Mouse (Mus musculus) adrenal gland, postnatal 4 days (tissue): Measurements from ENCODE around the gene Phxr2. TPM values are rescaled to one million over a fixed set of nuclear protein-coding genes. Genes with fewer than 3 reads are reported as not detected.

Source experiments
- DNase-seq, 2 experiments: peaks; one replicate each; pipeline ENCODE4 v3.0.0; 2021 to 2022; ENCODE audit warnings: low spot score in 2 of 2, mixed read lengths in 2 of 2
- total RNA-seq, 2 experiments: library from RNA; stranded (reverse); gene quantifications; 2 replicates each; pipeline ENCODE4 v1.2.3; 2021

Phxr2 gene
- total RNA-seq, 2 experiments from 2014 or later = not detected

- DNase-seq = no peak
Measured at GRCm38 (mm10) chr10:99132595-99133272, 6.6 kb upstream of the Phxr2 start.

DNA sequence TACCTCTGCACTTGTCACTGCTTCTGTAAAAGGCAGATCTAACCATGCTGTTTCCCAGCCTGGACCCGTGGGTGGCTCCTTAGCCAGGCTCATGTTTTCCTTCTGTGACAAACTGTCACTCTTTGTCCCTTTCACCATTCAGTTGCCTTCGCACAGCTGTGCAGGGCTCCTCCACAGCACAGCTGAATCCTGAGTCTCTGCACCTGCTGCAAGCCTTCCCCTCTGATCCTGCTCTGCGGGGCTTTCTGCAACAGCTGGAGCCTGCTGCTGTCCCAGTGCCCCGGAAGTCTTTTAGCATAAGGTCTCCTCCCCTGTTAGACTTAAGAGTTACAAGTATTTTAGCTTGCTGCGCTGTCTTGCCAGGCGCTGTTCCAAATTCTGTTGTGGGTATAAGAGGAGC lies 6.1 kb upstream of the Phxr2 start:
- no peak for DNase-seq

DNA sequence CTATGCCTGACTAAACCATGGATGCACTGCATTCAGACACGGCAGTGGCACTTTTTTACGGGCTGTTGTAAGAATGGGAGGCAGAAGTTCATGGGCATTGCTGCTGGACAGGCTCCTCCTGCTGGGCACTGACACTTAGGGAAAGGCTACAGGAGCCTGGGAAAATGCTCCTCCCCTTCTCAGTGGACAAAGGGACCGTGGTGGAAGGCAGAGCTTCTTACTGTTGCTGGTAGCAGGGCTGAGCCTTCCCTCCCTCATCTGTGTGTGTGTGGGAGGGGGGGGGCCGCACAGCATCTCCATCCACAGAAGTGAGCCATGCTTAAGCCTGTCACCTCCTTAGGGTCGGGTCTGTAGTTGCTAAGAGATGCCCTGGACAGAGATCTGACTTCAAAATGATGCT lies 5.2 kb upstream of the Phxr2 start:
- DNase-seq = no peak

DNA sequence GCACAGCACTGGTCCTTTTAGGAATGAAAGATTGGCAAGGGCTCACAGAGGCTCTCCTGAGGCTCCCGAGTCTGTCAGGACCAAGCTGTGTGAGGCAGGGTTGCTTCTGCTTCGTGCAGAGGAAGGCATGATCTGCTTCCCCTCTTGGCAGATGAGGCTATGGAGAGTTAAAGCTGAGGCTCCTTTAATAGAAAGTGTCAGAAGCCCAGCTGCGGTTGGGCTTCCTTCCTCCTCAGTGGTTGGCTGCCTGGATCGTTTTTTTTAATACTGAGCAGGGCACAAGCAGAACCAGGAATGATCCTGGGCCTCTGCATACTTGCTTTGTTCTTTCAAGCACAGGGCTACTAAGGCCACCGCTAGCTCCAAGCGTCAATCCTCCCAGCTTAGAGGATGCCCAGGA lies 4.5 kb upstream of the Phxr2 start:
- no peak for DNase-seq

DNA sequence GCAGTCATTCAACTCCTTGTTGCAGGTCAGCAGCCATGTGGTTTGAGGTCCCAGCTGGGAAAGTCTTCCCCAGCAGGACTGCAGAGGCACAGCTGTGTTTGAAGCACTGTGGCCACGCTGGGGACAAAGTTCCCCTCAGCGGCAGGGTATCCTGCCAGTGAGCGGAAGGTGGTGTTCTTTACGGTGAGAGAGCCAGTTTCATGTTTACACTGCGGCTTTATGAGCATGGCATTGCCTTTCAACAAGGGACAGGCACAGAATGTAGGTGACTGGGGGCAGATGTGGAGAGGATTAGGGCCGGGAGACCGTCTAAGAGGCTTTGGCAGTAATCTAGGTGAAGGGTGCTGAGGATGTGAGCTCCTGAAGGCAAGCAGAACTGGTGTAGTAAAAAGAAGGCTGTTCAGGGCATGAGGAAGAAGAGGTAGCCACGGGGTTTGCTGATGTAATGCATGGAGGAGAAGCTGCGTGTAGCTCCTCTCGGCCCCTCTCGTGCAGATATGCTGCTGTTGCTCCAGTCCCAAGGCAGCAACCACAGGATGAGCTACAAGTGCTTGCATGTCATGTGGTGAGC lies 1.7 kb upstream of the Phxr2 start:
- no peak for DNase-seq

- DNase-seq = no peak
Measured at GRCm38 (mm10) chr10:99126954-99127353, 829 bp upstream of the Phxr2 start.

GRCm38 (mm10) chr10:99119471-99119870 lies 6.7 kb downstream of the Phxr2 start:
- no peak for DNase-seq

GRCm38 (mm10) chr10:99118697-99119096 lies 7.4 kb downstream of the Phxr2 start:
- DNase-seq = no peak

- DNase-seq = no peak
Measured at GRCm38 (mm10) chr10:99117876-99118275, 8.2 kb downstream of the Phxr2 start.

- DNase-seq = no peak
Measured at GRCm38 (mm10) chr10:99116650-99117615, 9.2 kb downstream of the Phxr2 start.

DNA sequence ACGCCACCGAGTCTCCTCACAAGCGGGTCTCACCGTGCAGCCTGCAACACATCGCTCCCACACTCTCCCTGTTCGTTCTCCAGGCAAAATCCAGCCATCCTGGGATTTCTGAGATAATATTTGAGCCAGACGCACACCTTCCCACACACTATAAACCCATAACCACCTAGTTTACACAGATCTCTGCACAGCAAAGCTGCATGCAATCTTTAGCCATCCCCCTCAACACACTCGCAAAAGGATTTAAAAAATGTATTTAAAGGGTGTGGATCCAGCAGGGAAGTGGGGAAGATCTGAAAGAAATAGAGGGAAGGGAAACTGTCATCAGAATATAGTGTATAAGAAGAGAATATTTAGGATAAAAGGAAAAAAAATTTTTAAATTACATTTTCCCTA lies 9.9 kb downstream of the Phxr2 start:
- DNase-seq = no peak

DNA sequence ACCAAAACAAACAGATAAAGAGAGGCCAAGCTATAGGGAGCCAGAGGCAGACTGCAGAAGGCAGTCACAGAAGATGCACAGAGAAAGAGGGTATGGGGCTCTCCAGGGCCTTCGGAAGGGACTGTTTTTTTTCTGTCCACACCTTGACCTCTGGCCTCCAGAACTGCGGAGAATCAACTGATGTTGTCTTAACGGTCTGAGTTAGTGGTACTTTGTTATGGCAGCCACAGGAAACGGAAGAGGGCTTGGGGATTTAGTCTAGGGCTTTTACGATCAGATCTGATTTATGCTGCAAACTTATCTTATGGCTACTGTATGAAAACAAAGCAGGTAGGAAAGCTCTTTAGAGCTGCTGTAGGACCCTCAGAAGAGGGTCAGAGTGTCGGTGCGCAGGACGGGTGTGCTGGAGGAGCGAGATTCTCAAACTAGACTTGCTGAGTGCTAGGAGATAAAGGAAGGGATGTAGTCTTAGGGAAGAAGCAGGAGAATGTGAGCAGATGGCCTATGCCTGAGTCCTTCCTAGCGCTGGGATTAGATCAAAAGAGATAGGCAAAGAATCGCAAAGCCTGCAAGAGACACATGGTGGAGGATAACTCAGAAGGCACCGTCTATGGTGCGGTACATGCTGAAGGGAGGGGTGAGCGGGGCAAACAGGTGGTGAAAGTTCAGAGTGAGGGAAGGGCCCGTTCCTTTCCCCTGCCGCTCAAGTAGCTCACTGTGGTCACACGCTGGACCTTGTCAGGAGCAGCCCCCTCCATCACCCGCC lies 10.5 kb downstream of the Phxr2 start:
- DNase-seq = no peak

DNA sequence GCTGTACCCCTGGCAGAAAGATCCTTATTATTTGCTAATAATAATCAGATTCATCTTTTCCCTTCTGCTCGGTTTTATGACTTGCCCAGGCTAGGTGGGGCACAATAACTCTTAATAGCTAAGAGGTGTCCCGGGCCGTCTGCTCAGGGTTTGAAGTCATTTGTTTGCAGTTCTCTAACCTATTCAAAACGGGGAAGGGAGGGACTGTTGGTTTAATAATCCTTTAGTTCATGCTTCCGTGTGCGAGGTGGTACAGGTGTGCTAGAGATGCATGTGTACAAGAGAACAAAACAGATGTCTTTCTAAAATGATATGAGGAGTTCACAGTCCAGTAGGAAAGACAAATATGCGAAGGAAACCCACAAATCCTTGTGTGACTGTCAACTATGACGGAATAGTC lies 11.8 kb downstream of the Phxr2 start:
- DNase-seq = no peak

GRCm38 (mm10) chr10:99113533-99113932 lies 12.6 kb downstream of the Phxr2 start:
- no peak for DNase-seq

- no peak for DNase-seq
Measured at GRCm38 (mm10) chr10:99108431-99108982, 17.6 kb downstream of the Phxr2 start.

DNA sequence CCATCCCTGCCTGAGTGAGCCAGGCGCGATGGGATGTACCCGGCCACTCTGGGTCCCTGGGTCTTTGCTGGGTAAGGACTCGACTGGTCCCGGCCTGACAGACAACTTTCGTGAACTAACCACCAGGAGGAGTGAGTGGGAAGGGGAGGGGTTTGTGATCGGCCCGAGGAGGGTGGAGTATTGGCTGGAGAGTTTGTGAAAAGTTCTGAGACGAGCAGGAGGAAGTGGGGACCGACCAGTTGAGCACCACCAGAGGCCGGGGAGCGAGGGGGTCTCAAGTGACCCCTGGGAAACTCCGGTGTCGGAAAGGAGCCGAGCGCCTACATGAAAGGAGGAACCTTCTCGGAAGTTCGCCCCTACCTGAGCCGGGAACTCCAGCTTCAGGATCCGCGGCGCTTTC lies 18.2 kb downstream of the Phxr2 start, which contains the start of gene Galnt4:
Gene Galnt4 (plus strand): TSS at position 196 of the 400 bp plus-strand sequence.
- peak; percentile 54 to 71 for DNase-seq

GRCm38 (mm10) chr10:99106703-99107631 lies 19.2 kb downstream of the Phxr2 start, which contains the start of gene Poc1b:
TSS of gene Poc1b (plus strand) at chr10:99107036.
- peak; percentile 69 to 71 for DNase-seq

GRCm38 (mm10) chr10:99106311-99106702 lies 19.8 kb downstream of the Phxr2 start:
- no peak for DNase-seq

GRCm38 (mm10) chr10:99105522-99105921 lies 20.6 kb downstream of the Phxr2 start:
- no peak for DNase-seq

DNA sequence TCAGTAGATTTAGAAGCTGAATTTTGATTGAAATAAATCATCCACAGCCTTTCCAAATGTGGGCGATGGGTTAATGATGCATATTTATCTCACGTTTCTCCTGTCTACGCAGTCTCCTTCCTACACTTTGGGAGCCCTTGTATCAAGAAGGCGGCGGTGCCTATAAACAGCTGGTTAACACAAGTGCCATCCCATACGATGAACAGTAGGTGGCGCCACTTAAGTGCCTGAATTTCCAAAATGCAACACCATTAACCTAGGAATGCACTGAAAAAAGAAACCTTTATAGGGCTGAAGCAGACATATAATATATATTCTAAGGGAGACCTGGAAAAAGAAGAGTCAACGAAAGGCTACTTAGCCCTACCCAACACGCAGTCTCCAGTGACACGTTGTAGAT lies 28.8 kb downstream of the Phxr2 start:
- DNase-seq = peak in 1 of 2 experiments; percentile 25
